Mouse (Mus musculus): Measurements from ENCODE around the gene Gm13030.
"Not testable (repeated sequence)": the region's sequence is repeated elsewhere in the genome, so short reads cannot be mapped to it uniquely, and the experiment has no call there.

The Gm13030 gene

GRCm38 (mm10) chr4:138873864-138874263 is at the start of gene Gm13030:
TSS of gene Gm13030 (minus strand) at chr4:138873964.
- no peak for DNase-seq

DNA sequence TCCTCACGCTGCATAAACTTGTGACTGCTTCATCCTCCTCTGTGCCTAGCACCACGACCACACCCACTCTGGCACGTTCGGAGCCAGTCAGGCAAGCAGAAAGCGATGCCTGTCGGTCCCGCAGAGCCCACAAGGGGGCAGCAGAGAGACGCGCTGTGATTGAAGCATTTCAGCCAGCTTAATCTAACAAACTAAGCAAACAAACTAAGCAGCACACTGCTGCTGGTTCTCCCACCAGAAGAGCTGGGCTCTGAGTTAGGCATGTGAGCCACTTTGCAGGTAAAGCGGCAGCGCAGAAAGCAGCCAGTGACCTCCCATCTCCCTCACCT is 48.3 kb upstream of the Gm13030 start:
- peak; percentile 93 to 96 for DNase-seq

DNA sequence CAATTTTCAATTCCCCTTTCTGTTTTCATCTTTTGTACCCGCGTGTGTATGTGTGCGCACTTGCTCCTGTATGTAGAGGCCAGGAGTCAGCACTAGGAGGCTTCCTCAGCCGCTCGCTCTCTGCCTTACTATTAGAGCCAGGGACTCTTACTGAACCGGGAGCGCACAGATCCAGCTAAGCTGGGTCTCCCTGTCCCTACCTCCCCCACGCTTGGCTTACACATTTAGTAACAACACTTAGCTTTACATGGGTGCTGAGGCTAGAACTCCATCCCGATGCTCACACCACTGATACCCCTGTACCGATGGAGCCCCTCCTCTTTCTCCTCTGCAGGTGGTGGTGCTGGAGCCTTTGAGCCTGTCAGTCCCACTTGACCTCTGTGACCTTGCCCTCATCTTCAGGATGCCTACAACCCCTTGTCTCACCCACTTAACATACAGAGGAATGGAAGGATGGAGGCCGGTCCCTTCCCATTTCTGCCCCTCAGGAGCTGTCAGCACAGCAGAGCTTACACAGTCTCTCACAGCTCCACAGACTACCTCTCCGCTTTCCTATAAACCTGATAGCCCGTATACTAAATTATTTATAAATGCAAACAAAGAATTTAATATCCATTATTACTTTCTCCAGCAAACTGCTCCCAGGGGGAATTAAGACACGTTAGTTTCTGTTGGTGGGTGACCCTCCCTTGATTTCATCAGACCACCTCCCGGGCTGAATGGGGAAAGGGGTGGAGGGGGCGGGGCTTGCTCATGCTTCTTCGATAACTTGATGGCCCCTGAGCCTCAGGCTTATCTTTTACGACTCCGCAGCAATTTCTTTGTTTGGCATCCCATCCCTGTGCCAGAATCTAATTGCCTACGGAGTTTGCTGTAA is 47.7 kb upstream of the Gm13030 start:
- no peak for DNase-seq

DNA sequence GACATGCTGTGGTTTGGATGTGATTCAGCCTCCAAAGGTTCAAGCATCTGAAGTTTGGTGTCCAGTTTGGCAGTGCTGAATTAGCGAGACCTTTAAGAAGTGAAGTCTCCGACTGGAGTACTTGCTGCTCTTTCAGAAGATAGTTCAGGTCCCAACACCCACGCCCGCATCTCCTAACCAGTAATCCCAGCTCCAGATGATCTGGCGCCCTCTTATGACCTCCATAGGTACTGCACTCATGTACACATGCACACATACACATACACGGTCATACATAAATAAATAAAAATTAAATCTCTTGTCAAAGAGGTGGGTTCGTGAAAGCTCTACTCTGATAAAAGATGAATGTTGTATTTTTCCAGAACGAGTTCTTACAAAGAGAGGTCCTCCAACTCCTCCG is 43.5 kb upstream of the Gm13030 start:
- DNase-seq, result no peak

DNA sequence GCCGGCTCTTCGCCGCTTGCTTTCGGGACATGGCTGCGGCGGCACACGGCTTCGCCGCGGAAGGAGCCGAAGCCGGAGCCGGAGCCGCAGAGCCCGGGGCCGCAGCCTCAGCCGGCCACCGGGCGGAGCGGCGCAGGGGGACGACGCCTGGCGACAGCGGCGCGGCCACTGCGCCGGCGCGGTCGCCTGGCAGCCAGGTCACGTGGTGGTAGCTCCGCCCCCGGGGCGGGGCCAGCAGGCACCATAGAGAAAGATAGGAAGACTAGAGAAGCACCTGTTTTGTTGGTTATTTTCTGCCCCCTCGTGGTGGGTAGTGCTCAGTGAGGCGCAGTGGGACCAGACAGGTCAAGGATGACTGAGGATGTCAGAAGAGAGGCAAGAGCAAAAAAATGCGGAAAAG is 40.0 kb upstream of the Gm13030 start, which contains the start of gene Otud3:
Otud3 (minus strand) TSS at position 149 of the 400 bp plus-strand sequence.
- DNase-seq, result peak; percentile 97

DNA sequence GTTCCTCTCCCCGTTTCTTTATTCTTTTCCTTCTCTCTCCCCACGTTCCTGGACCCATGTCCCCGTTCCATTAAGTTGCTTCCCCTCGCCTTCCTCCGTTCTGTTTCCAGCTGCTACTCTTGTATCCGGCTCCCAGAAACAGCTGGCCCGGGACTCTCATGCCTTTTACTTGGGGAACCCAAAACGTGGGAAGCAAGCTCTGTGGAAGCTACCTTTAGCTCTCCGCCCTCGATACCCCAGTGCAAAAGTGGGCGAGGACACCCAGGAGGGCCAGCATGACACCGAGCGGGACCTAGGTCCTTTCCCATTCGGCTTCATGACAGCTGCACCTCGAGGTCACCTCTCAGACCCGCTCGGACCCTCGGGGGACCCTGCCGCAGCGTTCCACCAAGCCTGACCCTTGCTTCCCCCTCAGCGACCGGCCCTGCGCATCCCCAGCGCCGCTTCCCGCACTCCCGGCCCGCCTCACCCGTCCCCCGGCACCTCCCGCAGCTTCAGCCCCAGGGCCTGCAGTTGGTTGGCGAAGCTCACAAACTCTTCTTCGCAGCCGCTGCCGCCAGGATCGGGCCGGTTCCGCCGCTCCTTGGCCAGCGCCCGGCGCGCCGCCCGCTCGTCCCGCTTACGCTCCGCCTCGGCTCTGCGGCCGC is 39.5 kb upstream of the Gm13030 start:
- DNase-seq, result peak in 1 of 2 experiments; percentile 58

DNA sequence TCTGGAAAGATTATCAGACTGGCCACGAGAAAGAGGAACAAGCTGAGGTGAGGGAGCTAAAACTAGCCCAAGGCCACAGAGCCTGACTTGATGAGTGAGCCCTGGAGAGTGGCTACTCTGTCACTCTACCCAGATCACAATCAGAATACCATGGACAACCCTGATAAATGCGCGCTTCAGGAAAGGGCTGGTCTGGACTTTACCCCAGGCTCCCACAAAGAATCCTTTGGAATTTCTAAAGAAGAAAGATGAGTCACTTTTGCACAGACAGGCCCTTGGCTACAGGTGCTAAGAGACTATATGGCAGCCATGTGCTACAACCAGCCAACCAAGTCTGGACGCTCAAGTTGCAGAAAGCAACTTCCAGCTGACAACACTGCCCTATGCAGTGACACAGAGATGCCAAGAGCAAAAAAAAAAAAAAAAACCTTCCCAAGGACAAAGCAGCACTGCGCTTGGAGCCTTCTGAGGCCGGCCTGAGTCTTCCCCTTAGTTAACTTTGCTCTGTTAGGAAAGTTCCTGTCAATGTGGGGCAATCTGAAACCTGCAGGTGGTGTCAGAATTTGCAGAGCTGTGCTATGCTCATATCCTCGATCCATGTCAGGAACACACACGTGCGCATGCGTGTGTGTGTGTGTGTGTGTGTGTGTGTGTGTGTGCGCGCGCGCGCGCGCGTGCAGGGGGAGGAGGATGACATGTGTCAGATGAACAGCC is 32.0 kb upstream of the Gm13030 start:
- no peak for DNase-seq

DNA sequence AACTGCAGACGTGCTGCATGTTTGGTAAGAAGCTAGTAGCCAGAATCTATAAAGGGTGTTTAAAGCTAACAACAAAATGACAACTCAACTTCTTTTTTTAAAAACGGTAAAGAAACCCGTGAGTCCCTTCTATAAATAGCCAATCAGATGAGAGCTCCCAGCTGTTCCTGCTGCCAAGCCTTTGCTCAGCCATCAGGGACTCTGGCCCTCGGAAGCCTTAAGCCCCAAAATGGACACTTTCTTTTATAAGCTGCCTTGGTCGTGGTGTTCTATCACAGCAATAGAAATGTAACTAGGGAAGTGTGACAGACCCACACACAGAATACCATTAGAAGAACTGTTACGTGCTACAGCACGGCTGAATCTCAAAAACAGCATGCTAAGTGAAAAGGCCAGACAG is 25.6 kb upstream of the Gm13030 start:
- no peak for DNase-seq

DNA sequence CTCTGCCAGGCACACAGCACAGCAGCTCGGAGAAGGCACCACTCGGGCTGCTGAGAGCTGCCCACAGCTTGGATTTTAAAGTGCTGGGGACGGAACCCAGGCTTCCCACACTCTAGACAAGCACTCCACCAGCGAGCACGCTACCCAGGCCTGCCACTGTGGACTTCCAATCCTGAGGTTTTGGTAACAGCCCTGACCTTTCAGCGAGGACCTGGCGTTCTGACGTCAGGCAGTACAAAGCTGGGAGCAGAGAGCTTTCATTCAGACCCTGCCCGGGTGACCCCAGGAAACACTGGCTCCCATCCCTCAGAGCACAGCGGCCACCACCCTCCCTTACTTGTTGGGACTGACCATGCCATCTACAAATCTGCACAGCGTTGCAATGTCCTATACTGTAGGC is 20.0 kb upstream of the Gm13030 start:
- not testable (repeated sequence) for DNase-seq

- no peak for DNase-seq
Observed at GRCm38 (mm10) chr4:138892655-138893054, 18.9 kb upstream of the Gm13030 start.

- DNase-seq, result peak; percentile 19 to 62
Observed at GRCm38 (mm10) chr4:138889635-138890034, 15.9 kb upstream of the Gm13030 start.

DNA sequence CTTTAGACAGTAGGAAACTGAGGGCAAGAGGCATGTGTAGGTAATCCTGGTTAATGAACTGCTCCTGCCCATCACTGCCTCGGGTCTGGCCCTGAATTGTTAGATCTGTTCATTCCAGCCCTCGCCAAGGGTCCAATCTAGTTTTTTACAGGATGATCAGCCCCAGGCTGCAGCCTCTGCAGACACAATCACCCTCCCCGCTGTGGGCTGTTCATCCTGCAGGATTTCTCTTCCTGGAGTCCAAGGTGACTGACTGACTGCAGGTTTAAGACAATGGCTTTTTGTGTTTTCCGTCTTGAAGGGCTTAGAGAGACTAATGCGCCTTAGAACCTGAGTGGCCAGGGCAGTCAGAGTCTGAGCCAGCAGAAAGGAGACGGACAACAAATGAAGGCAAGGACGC is 15.4 kb upstream of the Gm13030 start:
- no peak for DNase-seq

DNA sequence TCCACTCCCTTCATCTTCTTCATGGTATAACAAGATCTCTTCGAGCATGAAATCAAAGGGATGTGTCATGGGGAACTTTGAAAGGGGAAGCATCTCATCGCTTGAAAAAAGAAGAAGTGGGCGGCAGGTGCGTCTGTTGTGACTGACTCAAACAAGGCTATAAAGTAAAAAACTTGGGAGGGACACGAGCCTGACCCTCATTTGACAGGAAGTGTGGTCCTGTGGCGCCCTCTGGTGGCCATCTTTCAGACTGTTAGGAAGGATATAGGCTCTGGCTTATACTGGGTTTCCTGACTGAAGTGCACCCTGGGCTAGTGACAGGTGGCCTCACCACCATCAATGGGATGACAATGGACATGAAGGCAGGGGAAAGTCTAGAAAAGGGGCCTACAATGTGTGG is 10.5 kb upstream of the Gm13030 start:
- DNase-seq, result peak; percentile 73 to 88

DNA sequence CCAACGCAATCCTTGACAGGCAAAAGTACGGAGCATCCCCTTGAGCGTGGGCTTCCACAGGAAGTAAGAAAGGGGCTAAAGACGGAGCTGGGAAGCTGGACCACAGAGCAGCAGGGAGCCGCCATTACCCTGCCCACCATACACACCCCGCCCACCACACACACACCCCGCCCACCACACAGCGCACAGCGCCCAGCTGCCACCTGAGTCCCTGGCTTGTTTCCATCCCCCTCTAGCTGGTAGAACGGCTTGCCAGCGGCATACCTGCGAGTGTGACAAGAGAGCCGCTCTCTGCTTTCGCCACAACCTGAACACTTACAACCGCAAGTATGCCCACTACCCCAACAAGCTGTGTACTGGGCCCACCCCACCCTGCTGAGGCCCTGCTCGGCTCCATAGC is 8.4 kb upstream of the Gm13030 start:
- peak in 1 of 2 experiments; percentile 37 for DNase-seq

DNA sequence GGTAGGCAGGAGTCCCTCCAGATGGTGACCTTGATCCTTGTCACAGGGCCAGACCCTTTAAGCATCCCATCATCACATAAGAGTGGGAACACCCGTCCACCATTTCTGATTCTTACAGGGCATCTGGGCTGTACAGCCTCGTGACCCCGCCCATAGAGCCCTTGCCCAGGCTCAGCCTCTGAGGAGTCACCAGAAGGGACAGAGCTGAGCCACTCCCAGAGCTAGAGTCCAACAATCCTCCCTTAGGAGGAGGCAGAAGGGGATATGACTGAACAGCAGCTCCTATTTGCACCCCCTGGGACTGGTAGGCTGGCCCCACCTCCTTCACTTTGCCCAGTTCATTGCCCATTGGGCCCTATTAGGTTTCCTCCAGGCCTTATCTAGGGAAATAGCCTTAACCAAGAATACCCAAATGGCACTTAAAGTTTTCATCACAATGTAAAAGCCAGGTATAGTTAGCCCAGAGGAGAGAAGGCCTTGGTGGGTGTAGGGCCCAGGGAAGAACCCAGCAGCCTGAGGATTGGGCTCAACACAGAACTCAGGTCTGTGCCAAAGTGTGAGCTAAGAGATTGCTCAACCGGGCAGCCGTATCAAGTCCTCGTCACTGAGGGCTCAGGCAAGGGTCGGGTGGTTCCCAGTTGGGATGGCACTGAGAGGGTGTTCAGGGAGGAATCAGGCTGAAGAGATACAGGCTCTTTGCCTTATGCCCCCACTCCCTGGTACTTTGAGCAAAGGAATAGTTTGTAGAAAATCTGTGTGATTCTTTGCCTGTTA is 7.2 kb upstream of the Gm13030 start:
- DNase-seq, result no peak

GRCm38 (mm10) chr4:138879808-138880207 is 6.0 kb upstream of the Gm13030 start:
- no peak for DNase-seq

DNA sequence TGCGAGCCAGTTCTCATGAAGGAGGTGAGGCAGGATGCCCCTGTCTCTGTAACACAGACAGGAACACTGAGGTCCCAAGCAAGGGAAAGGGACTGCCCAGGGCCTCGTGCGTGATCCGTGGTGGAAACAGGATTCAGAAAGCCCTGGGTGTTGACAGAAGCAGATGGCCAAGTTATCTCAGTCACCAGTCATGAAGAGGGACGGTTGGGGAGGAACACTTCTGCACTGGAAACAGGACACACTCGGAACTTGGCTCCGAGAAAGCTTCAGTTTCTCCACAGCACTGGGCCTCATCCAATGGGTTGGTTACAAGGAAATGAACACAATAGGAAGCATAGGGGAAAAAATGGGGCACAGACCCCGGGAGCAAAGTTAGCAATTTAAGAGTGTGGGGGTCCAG is 5.0 kb upstream of the Gm13030 start:
- DNase-seq, result peak in 1 of 2 experiments; percentile 33

DNA sequence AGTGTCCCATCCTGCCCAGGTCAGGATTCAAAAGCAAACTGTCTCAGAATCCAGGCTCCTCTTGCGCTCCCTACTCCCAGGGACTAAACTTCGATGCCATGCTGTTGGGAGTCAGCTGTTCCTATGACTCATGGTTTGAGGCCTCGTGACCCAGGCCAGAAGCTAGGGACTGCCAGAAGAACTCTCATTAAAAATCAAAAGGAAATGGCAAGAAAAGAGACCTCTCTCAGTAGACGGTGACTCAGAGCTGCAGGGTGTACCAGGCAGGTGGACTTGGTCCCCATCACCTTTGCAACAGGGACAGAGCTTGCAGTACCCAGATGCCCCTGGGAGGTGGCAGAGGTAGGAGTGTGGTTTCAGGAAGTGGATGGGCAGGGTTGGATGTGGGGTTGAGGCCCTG is 4.0 kb upstream of the Gm13030 start, which contains the start of gene Pla2g2e:
Pla2g2e (plus strand) TSS at position 212 of the 400 bp plus-strand sequence.
- no peak for DNase-seq

GRCm38 (mm10) chr4:138875986-138876385 is 2.2 kb upstream of the Gm13030 start:
- no peak for DNase-seq

GRCm38 (mm10) chr4:138875275-138875674 is 1.5 kb upstream of the Gm13030 start:
- not testable (repeated sequence) for DNase-seq

DNA sequence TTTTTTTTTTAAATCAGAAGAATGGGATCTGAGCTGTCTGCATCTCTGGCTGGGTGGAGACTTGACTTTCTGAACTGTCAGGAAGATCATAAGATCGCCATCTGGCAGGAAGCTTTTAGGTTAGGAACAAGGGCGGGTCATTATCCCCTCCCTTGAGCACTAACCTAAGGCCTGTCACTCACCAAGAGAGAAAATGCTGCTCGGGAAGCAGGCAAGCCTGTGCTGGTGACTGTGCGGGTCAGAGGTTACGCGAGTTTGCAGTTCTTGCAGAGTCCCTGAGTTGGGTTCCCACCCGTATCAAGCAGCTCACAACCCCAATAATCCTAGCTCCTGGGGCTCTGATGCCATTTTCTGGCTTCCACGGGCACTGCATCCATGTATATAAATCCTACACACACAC is 5.1 kb downstream of the Gm13030 start:
- no peak for DNase-seq

- DNase-seq, result peak; percentile 38 to 82
Observed at GRCm38 (mm10) chr4:138866413-138866812, 7.4 kb downstream of the Gm13030 start.

DNA sequence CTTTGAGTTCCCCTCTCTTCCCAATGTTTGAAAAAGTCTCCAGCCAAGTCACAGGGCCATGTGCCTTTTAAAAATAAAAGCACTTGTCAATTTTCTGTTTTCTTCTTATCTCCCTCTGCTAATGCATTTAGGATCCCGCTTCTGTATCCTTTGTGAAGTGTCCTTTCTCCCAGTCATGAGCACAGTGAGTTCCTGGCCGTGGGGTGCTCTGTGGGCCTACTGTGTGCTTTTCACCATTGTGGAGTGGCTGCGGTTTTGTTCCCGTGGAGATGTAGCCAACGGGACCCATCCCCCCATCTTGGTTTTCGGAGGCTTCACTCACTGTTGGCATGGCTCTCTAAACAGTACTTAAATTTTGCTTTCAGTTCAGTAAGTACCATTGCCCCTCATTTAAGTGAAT is 7.8 kb downstream of the Gm13030 start:
- DNase-seq, result no peak

All from lung, postnatal 4 days (tissue).